Mouse (Mus musculus): ENCODE measurements at regions not wholly inside any gene's neighbourhood (a gene's known extent, or its start where the extent isn't known, plus 50 kb on each side); places are given as distances from the start of the nearest gene placed in this dataset.

DNA sequence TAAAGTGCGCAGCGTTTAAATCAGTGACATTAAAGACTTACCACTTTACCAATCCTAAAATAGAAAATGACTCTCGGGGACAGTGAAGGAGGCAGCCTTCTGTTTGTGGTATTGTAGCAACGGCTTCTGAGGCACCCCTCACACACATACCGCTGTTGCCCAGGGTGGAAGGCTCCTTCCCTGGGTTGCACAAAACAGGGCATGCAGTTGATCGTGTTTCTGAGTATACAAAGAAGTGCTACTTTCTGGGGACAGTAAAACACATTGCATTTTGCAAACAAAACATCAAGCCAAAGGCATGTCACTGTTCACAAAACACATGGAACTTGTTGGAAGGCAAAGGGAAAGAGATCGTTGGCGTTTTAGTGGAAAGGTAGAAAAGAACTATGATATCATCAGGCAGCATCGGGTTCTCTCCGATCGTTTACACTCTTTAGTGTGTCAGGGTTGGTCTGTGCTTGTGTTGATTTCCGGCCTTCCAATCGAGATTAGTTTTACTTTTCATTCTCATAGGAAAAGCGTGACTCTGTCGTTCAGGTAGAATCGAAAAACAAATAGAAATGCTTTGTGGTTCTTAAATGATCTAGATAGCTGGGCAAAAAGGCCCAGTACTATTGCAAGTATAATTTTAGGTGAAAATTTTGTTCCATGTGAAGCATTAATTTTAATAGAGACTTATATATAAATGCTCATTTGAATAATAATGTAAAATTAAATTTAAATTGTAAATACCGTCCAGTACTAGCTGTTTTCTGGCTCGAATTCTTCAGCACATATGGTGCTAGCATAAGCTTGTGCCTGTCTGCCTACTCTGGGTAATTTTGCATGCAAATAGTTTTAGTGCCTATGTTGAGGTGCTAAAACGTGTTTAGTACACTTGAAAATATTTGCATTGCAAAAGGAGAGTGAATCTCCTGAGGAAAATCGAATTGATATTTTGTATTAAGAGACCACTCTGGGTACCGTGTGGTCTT is 123.1 kb upstream of the Mpdz start:
- TF ChIP-seq CTCF (IDR thresholded peaks at IDR 0.05; ENCODE audit: insufficient read depth, low read depth, low read length) (no peak), POLR2A (IDR thresholded peaks at IDR 0.05; ENCODE audit: insufficient read depth, low read depth, low read length) (no peak)

All from olfactory bulb, adult 2 months (tissue).